Mouse (Mus musculus) v-Abl transformed pro-B cells (cell line): ENCODE data around the gene Tmprss11c.
"Not testable (repeated sequence)": the region's sequence is repeated elsewhere in the genome, so short reads cannot be mapped to it uniquely, and the experiment has no call there.

Source experiments
- in situ Hi-C, 2 experiments: fragments of 400-800 bp; cut with MboI; formaldehyde crosslinking; loops; one replicate each; pipeline ENCODE4 v1.15.1; 2025; ENCODE audit not compliant: unreplicated experiment in 2 of 2

The Tmprss11c gene

DNA sequence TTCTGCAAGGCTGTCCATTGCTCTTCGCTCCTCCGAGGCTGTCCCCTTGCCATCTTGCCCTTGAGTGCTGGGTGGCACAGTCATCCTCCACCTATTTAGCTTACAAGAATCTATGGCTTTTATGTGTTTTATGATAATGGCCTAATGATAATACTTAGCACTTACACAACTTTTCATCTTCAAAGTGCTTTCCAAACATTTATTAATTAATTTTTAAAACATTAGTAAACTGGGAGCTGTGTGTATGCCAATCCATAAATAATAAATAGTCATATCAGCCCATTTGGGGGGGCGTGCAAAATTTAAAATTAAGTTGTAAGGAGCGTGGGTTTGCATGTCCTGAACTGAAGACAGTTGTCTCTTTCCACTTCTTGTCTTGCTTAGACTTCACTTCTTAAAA, at the start of gene Tmprss11c:
Gene Tmprss11c, minus strand, starts transcription at position 101 of the 400 bp plus-strand sequence.
- in situ Hi-C loops: no loop called here

GRCm38 (mm10) chr5:86318018-86318956, 29.2 kb upstream of the Tmprss11c start:
- in situ Hi-C loops: not testable (repeated sequence)

DNA sequence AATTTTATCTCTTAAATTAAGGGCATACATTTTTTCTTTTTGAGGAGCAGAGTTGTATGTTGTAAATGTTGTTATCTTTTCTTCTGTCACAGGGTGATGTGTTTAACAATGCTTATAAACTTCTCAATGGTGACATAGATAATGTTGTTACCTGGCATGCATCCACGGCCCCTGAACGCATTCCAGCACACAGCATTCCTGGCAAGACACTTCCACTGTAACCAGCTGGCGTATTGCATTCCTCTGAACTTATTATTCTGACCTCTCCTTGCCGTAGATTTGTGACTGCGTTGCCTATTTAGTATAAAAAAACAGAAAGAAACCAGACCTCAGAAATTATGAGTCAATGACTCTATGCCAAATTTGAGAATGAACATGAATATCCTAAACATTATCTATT, 17.0 kb upstream of the Tmprss11c start:
- in situ Hi-C loops: no loop called here

DNA sequence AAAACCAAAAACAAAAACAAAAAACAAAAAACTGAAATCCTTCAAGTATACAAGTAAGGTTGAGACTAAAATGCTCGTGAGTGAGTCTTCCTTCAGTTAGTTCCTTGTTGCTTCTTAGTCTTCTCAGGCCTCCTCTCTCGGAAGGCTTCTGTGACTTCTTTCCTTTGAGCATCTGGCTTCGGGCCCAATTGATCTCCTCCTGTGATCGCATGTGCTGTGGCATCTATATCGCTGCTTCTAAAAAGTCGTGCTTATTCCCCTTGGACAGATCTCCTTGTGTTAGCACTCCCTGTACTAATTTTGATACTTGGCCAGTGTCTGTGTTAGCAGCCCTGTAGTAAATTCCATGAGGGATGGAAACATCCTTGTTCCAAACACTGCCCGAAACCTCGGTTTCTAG, 14.8 kb upstream of the Tmprss11c start:
- in situ Hi-C loops: no loop called here

DNA sequence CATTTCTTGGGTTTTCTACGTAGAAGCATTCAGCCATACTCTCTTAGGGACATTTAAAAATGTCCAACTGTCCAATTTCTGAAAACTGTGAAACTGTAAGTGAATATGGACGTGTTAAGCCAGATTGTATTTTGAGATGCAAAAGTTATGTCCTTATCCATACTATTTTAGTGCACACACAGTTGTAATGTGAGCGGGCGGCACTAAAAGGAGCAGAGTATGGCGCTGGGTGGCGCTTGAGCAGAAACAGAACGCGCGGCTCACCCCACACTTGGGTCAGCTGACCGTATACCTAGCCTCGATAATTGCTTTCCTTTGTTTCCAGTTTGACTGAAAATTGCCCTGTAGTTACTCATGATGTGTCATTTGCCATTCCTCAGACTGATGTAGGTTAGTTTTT, 42.5 kb downstream of the Tmprss11c start:
- in situ Hi-C loops: no loop called here

- in situ Hi-C loops: no loop called here
Measured at GRCm38 (mm10) chr5:86244880-86245279, 44.2 kb downstream of the Tmprss11c start.

GRCm38 (mm10) chr5:86244275-86244674, 44.8 kb downstream of the Tmprss11c start:
- in situ Hi-C loops: no loop called here

GRCm38 (mm10) chr5:86227156-86227853, 61.8 kb downstream of the Tmprss11c start:
- in situ Hi-C loops: no loop called here

DNA sequence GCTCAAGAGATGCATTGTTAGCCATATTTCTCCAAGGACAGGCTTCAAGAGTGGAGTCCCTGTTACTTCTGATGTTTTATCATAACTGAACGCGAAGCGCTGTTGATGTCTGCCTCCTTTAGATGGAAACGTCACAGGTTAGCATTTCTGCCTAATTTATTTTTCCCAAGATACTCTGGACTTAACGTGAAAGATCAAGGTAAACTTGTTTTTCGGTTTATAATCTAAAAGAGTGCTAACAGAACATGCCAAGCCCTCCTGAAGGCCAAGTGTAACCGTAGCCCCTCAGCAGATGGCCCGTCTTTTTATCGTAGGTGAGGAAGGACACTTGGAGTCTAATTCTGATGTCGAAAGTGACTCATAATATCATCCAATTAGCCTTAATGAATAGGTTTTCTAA, 91.3 kb downstream of the Tmprss11c start, which contains the start of gene Gnrhr:
Gene Gnrhr, minus strand, starts transcription at position 101 of the 400 bp plus-strand sequence.
- in situ Hi-C loops: loop anchor here (10.0 to 25.0 kb wide), 4 partner anchors 436 to 614 kb away; partner anchors contain the start of gene Ythdc1 (in 2 of the 2)

DNA sequence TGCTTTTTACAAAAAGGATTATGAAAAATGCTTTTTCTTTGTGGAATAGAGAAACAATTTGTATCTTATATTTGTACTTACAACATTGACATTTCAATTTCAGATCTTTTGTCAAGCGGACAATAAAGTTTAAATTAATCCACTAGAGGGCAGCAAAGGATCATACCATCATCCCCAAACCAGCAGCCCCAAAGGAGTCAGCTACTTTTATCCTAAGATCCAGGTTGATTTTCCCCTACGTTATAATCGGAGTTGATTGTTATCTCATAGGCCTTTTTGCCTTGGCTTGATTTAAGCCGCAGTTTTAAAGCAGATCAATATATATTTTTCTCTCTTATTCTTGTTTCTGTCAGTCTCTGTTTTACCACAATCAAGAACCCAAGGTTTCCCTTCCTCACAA, 97.8 kb downstream of the Tmprss11c start:
- in situ Hi-C loops: loop anchor here (5.0 to 25.0 kb wide), 6 partner anchors 216 to 621 kb away; partner anchors contain the start of gene Ythdc1 (in 2 of the 2)

DNA sequence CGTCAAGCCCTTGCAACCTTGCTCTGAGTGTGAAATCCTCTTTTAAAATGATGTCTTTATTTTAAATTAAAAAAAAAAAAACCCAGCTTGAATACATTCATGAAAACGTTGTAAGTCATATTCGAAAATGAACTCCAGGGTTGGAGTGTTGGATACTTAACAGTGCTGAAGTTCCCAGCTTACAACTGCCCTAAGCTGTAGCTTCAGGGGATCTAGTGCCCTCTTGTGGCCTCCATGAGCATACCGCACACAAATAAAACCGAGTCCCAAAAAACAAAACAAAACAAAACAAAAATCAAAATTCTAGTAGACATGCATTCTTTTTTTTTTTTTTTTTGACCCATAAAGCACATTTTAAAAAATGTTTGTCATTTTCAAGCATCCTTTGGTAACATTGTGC, 98.3 kb downstream of the Tmprss11c start:
- in situ Hi-C loops: loop anchor here (5.0 to 25.0 kb wide), 6 partner anchors 217 to 622 kb away; partner anchors contain the start of gene Ythdc1 (in 2 of the 2)

DNA sequence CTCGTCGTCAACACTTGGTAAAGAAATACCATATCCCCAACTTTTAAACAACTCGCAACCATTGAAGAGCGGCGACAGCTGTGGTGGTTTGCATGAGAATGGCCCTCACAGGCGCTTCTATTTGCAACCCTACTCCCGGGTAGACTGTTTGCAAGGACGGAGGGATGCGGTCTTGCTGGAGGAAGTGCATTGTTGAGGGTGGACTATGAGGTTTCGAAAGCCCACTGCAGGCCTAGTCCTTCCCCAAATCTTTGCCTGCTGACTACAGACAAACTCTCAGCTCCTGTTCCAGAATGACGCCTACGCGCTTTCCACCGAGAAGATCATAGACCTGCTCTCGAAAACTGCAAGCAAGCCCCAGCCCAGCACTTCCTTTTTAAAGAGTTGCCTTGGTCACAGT, 98.8 kb downstream of the Tmprss11c start:
- in situ Hi-C loops: loop anchor here (5.0 to 25.0 kb wide), 6 partner anchors 217 to 622 kb away; partner anchors contain the start of gene Ythdc1 (in 2 of the 2)

DNA sequence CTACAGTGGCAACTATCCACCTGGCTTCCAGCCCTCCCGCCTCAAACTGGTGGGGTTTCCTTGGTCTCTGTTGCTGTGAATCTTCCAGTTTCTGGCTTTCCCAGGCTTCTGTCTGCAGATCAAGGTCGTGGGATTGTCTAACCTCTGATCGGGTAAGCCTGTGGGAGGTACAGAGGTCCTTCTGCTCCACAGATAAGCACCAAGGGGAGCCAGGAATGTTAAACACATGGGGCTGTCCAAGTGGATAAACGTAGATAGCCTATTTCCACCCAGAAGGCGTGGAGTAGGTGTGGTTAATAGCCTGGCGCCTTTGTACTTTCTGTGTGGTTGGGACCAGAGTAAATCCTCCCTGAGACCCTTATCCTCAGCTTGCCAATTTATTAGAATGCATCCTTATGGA, 101.7 kb downstream of the Tmprss11c start:
- in situ Hi-C loops: loop anchor here in 1 of 2 experiments (5.0 to 25.0 kb wide), 3 partner anchors 120 to 625 kb away; partner anchors contain the start of genes Cenpc1 and Ythdc1
